Comparison of ENCODE assay signal across 8 mouse cellular contexts in the genomic region with DNA sequence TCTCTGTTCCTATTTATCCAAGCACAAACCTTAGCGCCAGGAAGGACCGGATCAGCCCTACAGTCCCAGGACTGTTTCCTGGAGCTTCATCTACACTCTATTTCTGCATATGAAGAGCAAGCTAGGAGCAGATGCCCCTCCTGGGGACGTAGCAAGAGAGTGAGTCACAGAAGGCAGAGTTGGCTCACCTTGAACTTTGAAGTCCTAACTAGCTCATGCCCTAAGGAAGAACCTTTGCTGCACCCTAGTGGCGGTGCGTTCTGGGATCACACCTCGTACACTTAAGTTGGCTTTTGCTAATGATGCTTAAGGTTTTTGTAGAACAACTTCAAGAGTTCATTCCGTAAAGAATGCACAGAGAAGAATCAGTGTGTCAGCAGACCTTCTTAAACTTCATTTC. TPM values are rescaled to one million over a fixed set of nuclear protein-coding genes. Genes with fewer than 3 reads are reported as not detected.
DNase-seq lines count a peak whose midpoint lies in the region; ATAC-seq and TF ChIP-seq lines count a peak whose summit lies in the region.

No protein-coding gene starts in this region.

- no peak overlapping the region for H3K9ac ChIP-seq in midbrain, embryonic 14.5 days (replicated peaks; ENCODE audit: low read length)
- H3K9ac ChIP-seq in midbrain, embryonic 16.5 days (ENCODE audit: low read depth, low read length): no peak overlapping the region
- H3K9ac ChIP-seq in intestine, embryonic 15.5 days: no peak overlapping the region

- H3K36me3 ChIP-seq in midbrain, embryonic 14.5 days (ENCODE audit: control insufficient read depth, insufficient read depth, low read length): no peaks in the 10 kb centered on the region
- no peaks in the 10 kb centered on the region for H3K36me3 ChIP-seq in midbrain, embryonic 16.5 days (ENCODE audit: control insufficient read depth, insufficient read depth, low read length)
- H3K36me3 ChIP-seq in intestine, embryonic 15.5 days: no peaks in the 10 kb centered on the region

- H3K4me3 ChIP-seq in midbrain, embryonic 14.5 days (replicated peaks; ENCODE audit: low read depth, low read length): no peak overlapping the region
- H3K4me3 ChIP-seq in midbrain, embryonic 16.5 days (ENCODE audit: low read depth, low read length): no peak overlapping the region
- H3K4me3 ChIP-seq in bone marrow macrophage, adult 2 months (ENCODE audit: insufficient read depth, low read length): no peak overlapping the region
- no peak overlapping the region for H3K4me3 ChIP-seq in intestine, embryonic 15.5 days (replicated peaks)

- no peak for TF ChIP-seq POLR2A in bone marrow macrophage, adult 2 months (IDR thresholded peaks at IDR 0.05; ENCODE audit: borderline replicate concordance, low read depth, low read length)

- WGBS in midbrain, embryonic 14.5 days: 24% methylated on average over 7 of the region's 7 CpGs
- WGBS in midbrain, embryonic 16.5 days: 22% methylated on average over 7 of the region's 7 CpGs
- WGBS in intestine, embryonic 15.5 days: 21% methylated on average over 7 of the region's 7 CpGs

- no peaks in the 10 kb centered on the region for H3K27me3 ChIP-seq in midbrain, embryonic 14.5 days (ENCODE audit: control insufficient read depth, insufficient read depth, low read length)
- H3K27me3 ChIP-seq in midbrain, embryonic 16.5 days (ENCODE audit: control insufficient read depth, insufficient read depth, low read depth, low read length): no peaks in the 10 kb centered on the region
- no peaks in the 10 kb centered on the region for H3K27me3 ChIP-seq in intestine, embryonic 15.5 days (replicated peaks)

- no peaks in the 10 kb centered on the region for H3K9me3 ChIP-seq in midbrain, embryonic 14.5 days (ENCODE audit: control insufficient read depth, low read length)
- no peaks in the 10 kb centered on the region for H3K9me3 ChIP-seq in midbrain, embryonic 16.5 days (replicated peaks; ENCODE audit: control insufficient read depth, low read length, poor library complexity, severe bottlenecking)
- no peaks in the 10 kb centered on the region for H3K9me3 ChIP-seq in intestine, embryonic 15.5 days

- no peak for ATAC-seq in midbrain, embryonic 14.5 days (ENCODE audit: low FRiP score, low TSS enrichment)
- ATAC-seq in midbrain, embryonic 16.5 days: no peak
- peak; percentile 56 for ATAC-seq in intestine, embryonic 15.5 days

- H3K27ac ChIP-seq in midbrain, embryonic 14.5 days (replicated peaks; ENCODE audit: low read depth, low read length): no peak overlapping the region
- no peak overlapping the region for H3K27ac ChIP-seq in midbrain, embryonic 16.5 days (ENCODE audit: low read length)
- H3K27ac ChIP-seq in bone marrow macrophage, adult 2 months (ENCODE audit: insufficient read depth, low read depth, low read length): no peak overlapping the region
- no peak overlapping the region for H3K27ac ChIP-seq in intestine, embryonic 15.5 days

- DNase-seq in cerebellum, postnatal 14 days: peak; percentile 58 to 72
- DNase-seq in cerebellum, adult 11 months: no peak
- peak; percentile 69 for DNase-seq in midbrain, embryonic 14.5 days
- DNase-seq in lung, postnatal 36 days: peak; percentile 68
- DNase-seq in spleen, postnatal 14 days (ENCODE audit: low spot score in 2 of 2): no peak

- peak; percentile 33; the same call in 1 of the 2 replicates for TF ChIP-seq CTCF in bone marrow macrophage, adult 2 months (IDR thresholded peaks at IDR 0.05; ENCODE audit: low read depth, low read length)

- no peak overlapping the region for H3K4me2 ChIP-seq in midbrain, embryonic 14.5 days (ENCODE audit: low read length)
- no peak overlapping the region for H3K4me2 ChIP-seq in midbrain, embryonic 16.5 days (ENCODE audit: low read length)
- no peak overlapping the region for H3K4me2 ChIP-seq in intestine, embryonic 15.5 days (replicated peaks)

- no peaks in the 10 kb centered on the region for H3K4me1 ChIP-seq in midbrain, embryonic 14.5 days (ENCODE audit: control insufficient read depth, insufficient read depth, low read length)
- H3K4me1 ChIP-seq in midbrain, embryonic 16.5 days (ENCODE audit: control insufficient read depth, insufficient read depth, low read length): no peaks in the 10 kb centered on the region
- H3K4me1 ChIP-seq in bone marrow macrophage, adult 2 months (ENCODE audit: control insufficient read depth, insufficient read depth, low read length): no peaks in the 10 kb centered on the region
- no peaks in the 10 kb centered on the region for H3K4me1 ChIP-seq in intestine, embryonic 15.5 days (replicated peaks)

RNA-seq across cellular contexts. Expression of a gene that starts 25.3 kb away (rescaled TPM):
- 26.4 and 30.6 TPM in 2 replicates for polyA plus RNA-seq in midbrain, embryonic 14.5 days (2014; fragmentation: Nextera tagmentation; extraction: Ambion mirVana)
- polyA plus RNA-seq in midbrain, embryonic 16.5 days (2015; fragmentation: Nextera tagmentation; extraction: Ambion mirVana): 28.5 and 32.9 TPM in 2 replicates
- polyA plus RNA-seq in bone marrow macrophage, adult 2 months (2012; ENCODE audit: insufficient read depth, insufficient read length, missing spikeins): 16.6 and 16.8 TPM in 2 replicates
- polyA plus RNA-seq in intestine, embryonic 15.5 days (2015; fragmentation: Nextera tagmentation; extraction: Ambion mirVana): 80.0 and 83.3 TPM in 2 replicates

Comparison
In these comparisons a context has a peak if more than half of its experiments do, and no peak if none do; other contexts are left out.
1. DNase-seq: peak in cerebellum, postnatal 14 days (2 of 2), midbrain, embryonic 14.5 days (single experiment) and lung, postnatal 36 days (single experiment); none in cerebellum, adult 11 months (single experiment) and spleen, postnatal 14 days (0 of 2).